ENCODE assay signal across 12 mouse cellular contexts in the genomic region with DNA sequence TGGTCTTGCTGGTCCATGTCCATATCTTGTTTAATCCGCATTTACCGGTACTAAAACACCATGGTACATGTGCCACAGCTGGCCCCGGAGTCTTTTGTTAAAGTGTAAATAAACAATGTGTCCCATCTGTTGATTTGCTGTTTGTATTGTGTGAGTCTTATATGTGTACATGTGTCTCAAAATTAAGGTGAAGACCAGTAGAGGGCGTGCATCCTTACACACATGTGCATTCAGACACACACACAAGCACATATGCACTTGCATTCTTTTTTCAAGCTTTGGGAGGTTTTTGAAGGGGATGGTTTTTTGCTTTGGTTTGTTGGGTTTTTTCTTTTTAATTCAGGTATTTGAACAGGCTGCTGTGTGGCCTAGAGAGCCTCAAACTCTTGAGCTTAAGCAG. TPM values are rescaled to one million over a fixed set of nuclear protein-coding genes. Genes with fewer than 3 reads are reported as not detected.
A peak's percentile ranks its signal among the peaks of the same experiment; 100 is the strongest.
DNase-seq lines count a peak whose midpoint lies in the region; ATAC-seq and TF ChIP-seq lines count a peak whose summit lies in the region.
"Had no signal": no experiment of that assay in that cellular context is flagged by ENCODE, and none has a peak within 500 bp of the region (broad histone marks: within the 10 kb centered on the region; RNA-seq: fewer than 3 reads in every experiment).

No protein-coding gene starts in this region.

- H3K4me2 ChIP-seq in hindbrain, embryonic 11.5 days (replicated peaks; ENCODE audit: low read depth, low read length): no peak overlapping the region
- no peak overlapping the region for H3K4me2 ChIP-seq in midbrain, embryonic 11.5 days
- H3K4me2 ChIP-seq: embryonic facial prominence, embryonic 15.5 days; midbrain, embryonic 12.5 days had no signal

- in situ Hi-C loops in Patski (cut with MboI; ENCODE audit: low pct_unique_long_range_greater_than_20kb): no loop called here

- no peak overlapping the region for H3K27ac ChIP-seq in hindbrain, embryonic 11.5 days (ENCODE audit: low read depth, low read length)
- no peak overlapping the region for H3K27ac ChIP-seq in hindbrain, embryonic 10.5 days
- no peak overlapping the region for H3K27ac ChIP-seq in midbrain, embryonic 11.5 days (ENCODE audit: low read depth, low read length)
- no peak overlapping the region for H3K27ac ChIP-seq in midbrain, embryonic 10.5 days (replicated peaks)
- H3K27ac ChIP-seq: embryonic facial prominence, embryonic 15.5 days; midbrain, embryonic 12.5 days had no signal

- H3K36me3 ChIP-seq in hindbrain, embryonic 11.5 days (ENCODE audit: control insufficient read depth, insufficient read depth, low read length): peaks cover 23% of the 10 kb centered on the region
- peaks cover 97% of the 10 kb centered on the region for H3K36me3 ChIP-seq in hindbrain, embryonic 10.5 days
- peaks cover 27% of the 10 kb centered on the region for H3K36me3 ChIP-seq in midbrain, embryonic 11.5 days (ENCODE audit: control insufficient read depth, insufficient read depth, low read length)
- peaks cover 96% of the 10 kb centered on the region for H3K36me3 ChIP-seq in midbrain, embryonic 10.5 days
- peaks cover 13% of the 10 kb centered on the region for H3K36me3 ChIP-seq in splenic B cell, adult 2 months (ENCODE audit: control insufficient read depth, insufficient read depth, low read length, poor library complexity, severe bottlenecking)

- CTCF ChIA-PET in Patski (lab: Charles Lee): interaction anchor here (1.0 to 1.2 kb wide), 5 partner anchors 11 to 179 kb away, joined by 3 to 4 read pairs (median 3); partner anchors contain the start of genes Snrnp40 and Zcchc17

- H3K4me1 ChIP-seq in hindbrain, embryonic 11.5 days (replicated peaks; ENCODE audit: control insufficient read depth, insufficient read depth, low read length): no peaks in the 10 kb centered on the region
- no peaks in the 10 kb centered on the region for H3K4me1 ChIP-seq in hindbrain, embryonic 10.5 days (replicated peaks)
- H3K4me1 ChIP-seq in midbrain, embryonic 11.5 days (ENCODE audit: control insufficient read depth, insufficient read depth, low read length): no peaks in the 10 kb centered on the region
- H3K4me1 ChIP-seq in midbrain, embryonic 10.5 days: no peaks in the 10 kb centered on the region
- H3K4me1 ChIP-seq: embryonic facial prominence, embryonic 15.5 days; midbrain, embryonic 12.5 days had no signal

- DNase-seq in hindbrain, embryonic 11.5 days (ENCODE audit: low spot score): peak; percentile 27
- DNase-seq in hindbrain, embryonic 10.5 days (ENCODE audit: low spot score): no peak
- peak; percentile 82 for DNase-seq in midbrain, embryonic 11.5 days (ENCODE audit: low spot score, missing footprints)
- no peak for DNase-seq in midbrain, embryonic 10.5 days (ENCODE audit: low spot score)
- no peak for DNase-seq in Patski (ENCODE audit: low read depth, low spot score)
- DNase-seq in splenic B cell, adult 2 months (ENCODE audit: low read depth, low spot score): peak; percentile 10
- DNase-seq in ovary, postnatal 36 days (ENCODE audit: low spot score): no peak
- DNase-seq: adrenal gland, postnatal 10 days; heart, postnatal 10 days; right cerebral cortex, postnatal 14 days had no signal

- no peaks in the 10 kb centered on the region for H3K27me3 ChIP-seq in hindbrain, embryonic 11.5 days (ENCODE audit: control insufficient read depth, insufficient read depth, low read length)
- no peaks in the 10 kb centered on the region for H3K27me3 ChIP-seq in hindbrain, embryonic 10.5 days (ENCODE audit: insufficient read depth, poor library complexity, severe bottlenecking)
- no peaks in the 10 kb centered on the region for H3K27me3 ChIP-seq in midbrain, embryonic 11.5 days (ENCODE audit: control insufficient read depth, insufficient read depth, low read length)
- no peaks in the 10 kb centered on the region for H3K27me3 ChIP-seq in midbrain, embryonic 10.5 days (ENCODE audit: low read depth, poor library complexity, severe bottlenecking)
- no peaks in the 10 kb centered on the region for H3K27me3 ChIP-seq in Patski
- no peaks in the 10 kb centered on the region for H3K27me3 ChIP-seq in splenic B cell, adult 2 months (ENCODE audit: control insufficient read depth, insufficient read depth, low read length, poor library complexity, severe bottlenecking)
- H3K27me3 ChIP-seq: embryonic facial prominence, embryonic 15.5 days; midbrain, embryonic 12.5 days had no signal

- 92% methylated on average over 4 of the region's 4 CpGs for WGBS in hindbrain, embryonic 11.5 days
- WGBS in hindbrain, embryonic 10.5 days: 93% methylated on average over 4 of the region's 4 CpGs
- WGBS in midbrain, embryonic 11.5 days: 89% methylated on average over 4 of the region's 4 CpGs
- 90% methylated on average over 4 of the region's 4 CpGs for WGBS in midbrain, embryonic 10.5 days

- ATAC-seq in hindbrain, embryonic 11.5 days (ENCODE audit: low FRiP score): no peak
- no peak for ATAC-seq in midbrain, embryonic 11.5 days (ENCODE audit: low FRiP score)
- no peak for ATAC-seq in Patski

- TF ChIP-seq CTCF in Patski (IDR thresholded peaks at IDR 0.05): peak; percentile 43

- POLR2A ChIA-PET in Patski (lab: Charles Lee): no interaction called here

- H3K9ac ChIP-seq in hindbrain, embryonic 11.5 days (ENCODE audit: low read depth, low read length): no peak overlapping the region
- no peak overlapping the region for H3K9ac ChIP-seq in midbrain, embryonic 11.5 days (ENCODE audit: low read length)
- H3K9ac ChIP-seq: embryonic facial prominence, embryonic 15.5 days; midbrain, embryonic 12.5 days had no signal

- no peaks in the 10 kb centered on the region for H3K9me3 ChIP-seq in hindbrain, embryonic 11.5 days (ENCODE audit: control insufficient read depth, low read length)
- H3K9me3 ChIP-seq in hindbrain, embryonic 10.5 days: no peaks in the 10 kb centered on the region
- H3K9me3 ChIP-seq in midbrain, embryonic 11.5 days (ENCODE audit: control insufficient read depth, low read length): no peaks in the 10 kb centered on the region
- H3K9me3 ChIP-seq in midbrain, embryonic 10.5 days (replicated peaks): peaks cover 6% of the 10 kb centered on the region; the same call in 1 of the 2 replicates
- H3K9me3 ChIP-seq: embryonic facial prominence, embryonic 15.5 days had no signal

- no peak overlapping the region for H3K4me3 ChIP-seq in hindbrain, embryonic 11.5 days (ENCODE audit: low read depth, low read length)
- H3K4me3 ChIP-seq in hindbrain, embryonic 10.5 days: no peak overlapping the region
- no peak overlapping the region for H3K4me3 ChIP-seq in midbrain, embryonic 11.5 days (ENCODE audit: low read depth, low read length)
- H3K4me3 ChIP-seq in midbrain, embryonic 10.5 days: no peak overlapping the region
- H3K4me3 ChIP-seq: embryonic facial prominence, embryonic 15.5 days; midbrain, embryonic 12.5 days had no signal

RNA-seq across cellular contexts. Expression of gene Snrnp40, which starts 16.7 kb away (rescaled TPM):
- polyA plus RNA-seq in hindbrain, embryonic 11.5 days (2014; fragmentation: Nextera tagmentation; extraction: Ambion mirVana): 190 and 204 TPM in 2 replicates
- polyA plus RNA-seq in hindbrain, embryonic 10.5 days (2016; fragmentation: Nextera tagmentation; extraction: Ambion mirVana): 204 and 221 TPM in 2 replicates
- 220 and 223 TPM in 2 replicates for polyA plus RNA-seq in midbrain, embryonic 11.5 days (2014; fragmentation: Nextera tagmentation; extraction: Ambion mirVana)
- polyA plus RNA-seq in midbrain, embryonic 10.5 days (2016; fragmentation: Nextera tagmentation; extraction: Ambion mirVana): 226 and 229 TPM in 2 replicates
- polyA plus RNA-seq in Patski (2021): 26.6 TPM

RNA-seq across cellular contexts. Expression of gene Zcchc17, which starts 16.9 kb away (rescaled TPM):
- 79.3 and 85.1 TPM in 2 replicates for polyA plus RNA-seq in hindbrain, embryonic 11.5 days (2014; fragmentation: Nextera tagmentation; extraction: Ambion mirVana)
- 70.6 and 70.8 TPM in 2 replicates for polyA plus RNA-seq in hindbrain, embryonic 10.5 days (2016; fragmentation: Nextera tagmentation; extraction: Ambion mirVana)
- 81.2 and 84.7 TPM in 2 replicates for polyA plus RNA-seq in midbrain, embryonic 11.5 days (2014; fragmentation: Nextera tagmentation; extraction: Ambion mirVana)
- 69.2 and 73.3 TPM in 2 replicates for polyA plus RNA-seq in midbrain, embryonic 10.5 days (2016; fragmentation: Nextera tagmentation; extraction: Ambion mirVana)
- 16.8 TPM for polyA plus RNA-seq in Patski (2021)

Comparison
In these comparisons a context has a peak if more than half of its experiments do, and no peak if none do; other contexts are left out.
1. DNase-seq: peak in hindbrain, embryonic 11.5 days (single experiment), midbrain, embryonic 11.5 days (single experiment) and splenic B cell, adult 2 months (single experiment); none in hindbrain, embryonic 10.5 days (single experiment), midbrain, embryonic 10.5 days (single experiment), Patski (single experiment) and ovary, postnatal 36 days (single experiment).